Mouse (Mus musculus): ENCODE measurements around the gene Pkn3. TPM values are rescaled to one million over a fixed set of nuclear protein-coding genes. Genes with fewer than 3 reads are reported as not detected.

Gene Pkn3
- polyA plus RNA-seq (2015; fragmentation: Illumina TruSeq; extraction: RNeasy Lipid Tissue Mini Kit (QIAGEN cat#74804); ENCODE audit: low read depth, low replicate concordance) = 1.4 TPM

DNA sequence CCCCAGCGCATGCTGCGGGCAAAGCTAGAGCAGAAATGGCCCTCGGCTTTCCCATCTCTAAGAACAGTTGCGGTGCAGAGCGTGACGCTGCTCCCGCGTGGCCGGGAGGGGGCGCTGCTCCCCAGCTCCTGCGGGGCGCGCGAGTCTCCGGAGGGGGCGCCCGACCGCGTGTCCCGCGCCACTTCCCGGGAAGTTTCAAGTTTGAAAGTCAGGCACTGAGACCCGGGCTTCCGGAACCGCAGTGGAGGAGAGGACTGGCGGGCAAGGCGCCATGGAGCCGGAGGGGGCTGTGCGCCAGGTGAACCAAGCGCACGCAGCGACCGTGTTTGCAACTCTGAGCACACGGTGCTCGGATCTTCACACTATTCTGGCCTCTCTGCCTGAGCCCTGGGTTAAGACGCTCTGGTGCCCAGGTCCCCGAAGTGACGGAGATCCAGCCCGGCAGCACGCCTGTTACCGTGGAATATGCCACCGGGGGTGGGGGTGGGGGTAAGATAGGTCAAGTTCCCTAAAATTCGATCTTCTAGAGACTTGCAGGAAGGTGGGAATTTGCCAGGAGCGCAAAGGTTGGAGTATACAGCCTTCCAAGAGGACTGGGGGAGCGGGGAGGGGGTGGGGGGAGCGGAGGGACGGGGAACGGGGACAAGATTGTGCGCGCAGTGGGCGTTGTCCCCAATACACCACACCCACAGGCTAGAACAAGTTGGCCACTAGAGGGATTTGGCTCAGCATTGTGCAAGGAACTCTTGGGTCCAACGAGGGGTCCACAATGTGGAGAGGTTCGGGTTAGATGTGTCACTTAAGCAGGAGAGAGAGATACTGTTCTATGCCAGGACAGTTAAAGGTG, at the start of gene Pkn3:
Gene Pkn3, plus strand, starts transcription at position 183 of the 847 bp plus-strand sequence.

DNA sequence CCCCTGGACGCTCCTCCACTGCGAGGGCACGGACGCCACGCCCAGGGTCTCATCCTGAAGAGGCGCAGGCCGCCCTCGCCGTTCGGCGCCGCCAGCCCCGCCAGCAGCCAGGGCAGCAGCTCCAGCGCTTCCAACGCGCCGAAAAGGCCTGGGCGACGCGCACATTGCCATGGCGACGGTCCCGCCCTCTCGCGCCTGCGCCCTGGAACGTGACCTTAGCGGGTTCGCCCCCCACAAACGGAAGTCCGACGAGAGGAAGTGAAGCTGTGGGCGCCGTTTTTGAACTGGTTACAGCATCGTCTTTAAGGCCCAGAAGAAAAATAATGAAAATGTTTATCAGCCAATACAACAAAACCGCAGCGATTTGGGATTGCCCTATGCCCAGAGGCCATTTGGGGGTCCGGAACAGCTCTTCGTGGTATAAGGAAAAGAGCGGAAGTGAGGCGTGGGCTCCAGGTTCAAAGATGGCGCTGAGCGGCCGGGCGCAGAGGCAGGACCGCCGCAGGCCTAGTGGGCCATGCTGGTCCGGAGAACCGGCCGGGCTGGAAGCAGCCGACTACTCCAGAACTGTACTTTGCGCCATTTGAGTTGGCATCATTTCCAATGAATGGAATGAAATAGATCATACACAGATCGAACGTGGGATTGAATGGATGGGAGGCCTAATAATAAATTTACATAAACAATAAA, 28.6 kb upstream of the Pkn3 start, which contains the start of gene Wdr34:
Gene Wdr34, minus strand, starts transcription at position 183 of the 690 bp plus-strand sequence.

DNA sequence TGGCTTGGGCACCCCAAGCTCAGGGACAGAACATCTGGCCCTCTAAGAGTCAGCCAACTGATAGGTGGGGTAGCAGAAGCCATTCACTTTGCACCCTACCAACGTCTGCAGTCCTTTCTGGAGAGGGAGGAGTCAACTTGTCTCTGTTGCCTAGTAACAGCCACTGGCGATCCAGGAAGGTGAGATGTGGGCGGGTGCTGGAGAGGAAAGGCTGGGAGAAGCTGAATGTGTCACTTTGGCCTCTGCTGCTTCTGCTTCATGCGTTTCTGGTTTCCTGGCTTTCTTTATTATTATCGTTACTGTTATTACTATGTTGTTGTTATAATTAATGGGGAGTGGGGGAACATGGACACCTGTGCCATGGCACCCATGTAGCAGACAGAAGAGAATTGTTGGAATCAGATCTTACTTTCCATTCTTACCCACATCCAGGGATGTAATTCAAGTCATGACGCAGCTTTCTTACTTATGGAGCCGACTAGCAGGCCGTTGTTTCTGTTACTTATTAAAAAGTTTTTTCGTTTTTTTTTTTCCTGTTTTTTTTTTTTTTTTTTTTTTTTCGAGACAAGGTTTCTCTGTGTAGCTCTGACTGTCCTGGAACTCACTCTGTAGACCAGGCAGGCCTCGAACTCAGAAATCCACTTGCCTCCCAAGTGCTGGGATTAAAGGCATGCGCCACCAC, 20.1 kb upstream of the Pkn3 start, which contains the start of gene Set:
Gene Set, plus strand, starts transcription at position 156 of the 682 bp plus-strand sequence.

DNA sequence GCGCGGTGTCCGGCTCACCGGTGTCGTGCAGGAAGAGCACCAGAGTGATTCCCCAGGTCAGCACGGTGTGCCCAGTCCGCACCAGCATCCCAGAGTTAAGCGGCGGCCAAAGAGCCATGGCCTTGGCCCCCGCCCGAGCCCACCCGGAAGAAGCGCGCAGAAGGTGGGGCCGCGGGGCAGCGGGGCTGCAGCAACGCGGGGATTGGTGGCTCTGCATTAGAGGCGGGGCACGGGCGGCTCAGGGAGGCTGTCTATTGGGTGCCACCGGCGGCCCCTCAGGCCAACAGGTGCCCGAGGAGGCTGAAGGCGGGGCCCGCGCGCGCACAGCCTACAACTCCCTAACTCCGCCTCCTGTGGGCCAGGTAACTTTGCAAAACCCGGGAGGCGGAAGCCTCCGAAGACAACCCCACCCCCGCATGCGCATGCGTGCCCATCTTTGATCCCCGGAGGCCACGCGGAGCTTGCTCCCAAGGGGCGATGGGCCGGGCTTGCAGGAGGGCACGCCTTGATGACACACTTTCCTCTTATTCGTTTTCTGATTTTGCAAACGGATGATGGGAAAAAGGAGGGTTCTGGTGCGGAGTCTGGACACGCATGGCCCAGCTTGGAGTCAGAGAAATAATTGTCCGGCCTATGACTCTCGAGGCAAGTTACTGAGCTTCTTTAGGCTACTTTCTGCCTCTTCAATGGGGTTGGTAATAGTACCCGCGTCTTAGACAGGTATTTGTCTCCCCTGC, 16.2 kb downstream of the Pkn3 start, which contains the start of gene Zdhhc12:
Gene Zdhhc12, minus strand, starts transcription at position 178 of the 737 bp plus-strand sequence.

DNA sequence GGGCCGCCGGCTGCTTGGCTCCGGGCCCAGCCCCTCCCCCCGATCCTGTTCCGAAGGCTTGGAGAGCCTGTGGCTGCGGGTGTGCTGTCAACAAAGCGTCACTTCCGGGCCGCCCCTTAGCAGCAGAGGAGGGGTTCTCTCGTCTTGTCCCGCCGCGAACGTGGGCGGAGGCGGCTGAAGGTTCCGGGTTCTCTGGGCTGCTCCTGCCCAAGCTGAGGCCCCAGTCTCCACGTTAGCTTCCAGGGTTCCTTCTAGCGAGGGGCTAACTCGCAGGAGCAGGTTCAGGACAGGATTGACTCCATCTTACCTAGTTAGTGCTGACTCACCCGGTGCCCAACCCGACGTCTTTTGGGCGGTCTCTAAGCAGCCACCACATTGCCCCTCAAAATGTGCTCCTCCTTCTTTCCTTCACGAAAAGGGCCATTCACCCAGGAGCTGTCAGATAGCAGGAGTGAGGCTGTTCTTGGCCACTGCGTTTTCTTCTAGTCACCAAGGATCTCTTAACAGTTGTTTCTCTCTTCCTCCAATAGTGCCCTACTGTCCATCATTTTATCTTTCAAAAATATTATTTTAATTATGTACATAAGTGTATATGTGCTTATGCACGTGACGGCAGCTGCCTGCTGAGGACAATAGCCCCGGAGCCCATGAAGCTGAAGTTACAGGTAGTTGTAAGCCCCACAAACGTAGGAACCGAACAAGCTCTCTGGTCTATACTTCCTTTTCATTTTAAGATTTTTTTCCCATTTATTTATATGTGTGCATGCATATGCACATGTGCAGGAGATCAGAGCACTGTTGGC, 47.2 kb downstream of the Pkn3 start, which contains the start of gene Zer1:
Gene Zer1, minus strand, starts transcription at position 114 of the 803 bp plus-strand sequence.

DNA sequence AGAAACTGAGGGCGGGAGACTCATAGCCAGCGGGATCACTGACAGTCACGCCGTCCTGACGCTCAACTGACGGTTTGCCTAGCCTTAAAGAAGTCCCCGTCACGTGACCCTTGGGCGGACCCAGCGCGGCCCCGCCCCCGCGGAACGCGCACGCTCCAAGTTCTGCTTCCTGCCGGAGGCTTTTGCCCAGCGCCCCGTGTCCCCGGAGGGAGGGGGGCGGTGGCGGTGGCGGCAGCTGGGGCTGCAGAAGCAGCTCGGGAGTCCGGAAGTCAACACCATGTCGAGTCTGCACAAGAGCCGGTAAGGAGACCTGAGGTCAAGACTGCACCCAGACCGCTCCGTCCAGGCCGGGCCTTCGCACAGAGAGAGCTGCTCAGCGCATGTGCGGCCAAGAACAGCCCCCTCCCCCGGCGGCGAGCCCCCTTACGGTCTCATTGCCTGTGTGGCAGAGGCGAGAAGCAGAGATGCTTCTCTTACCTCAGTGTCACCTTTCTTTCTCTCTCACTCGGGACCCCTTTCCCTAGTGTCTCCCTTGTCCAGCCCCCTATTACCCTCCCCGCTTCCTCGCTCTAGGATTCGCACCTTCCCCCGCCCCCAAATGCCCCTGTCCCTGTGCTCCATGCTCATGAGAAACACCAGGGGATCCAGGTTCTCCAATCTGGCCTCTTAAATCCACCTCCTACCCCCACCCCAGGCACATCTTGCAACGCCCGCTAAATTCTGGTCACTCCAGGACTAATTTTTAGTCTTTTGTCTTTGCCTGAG, 56.3 kb downstream of the Pkn3 start, which contains the start of gene Tbc1d13:
Gene Tbc1d13, plus strand, starts transcription at position 134 of the 765 bp plus-strand sequence.

Other genes starting within 250 kb of the Pkn3 start
- gene Cercam, start 208.5 kb upstream of the Pkn3 start, polyA plus RNA-seq (2015; fragmentation: Illumina TruSeq; extraction: RNeasy Lipid Tissue Mini Kit (QIAGEN cat#74804); ENCODE audit: low read depth, low replicate concordance) = 10.6 TPM
- gene Odf2, start 188.5 kb upstream of the Pkn3 start, polyA plus RNA-seq (2015; fragmentation: Illumina TruSeq; extraction: RNeasy Lipid Tissue Mini Kit (QIAGEN cat#74804); ENCODE audit: low read depth, low replicate concordance) = 74.7 TPM
- 46.6 TPM for gene Gle1, start 142.3 kb upstream of the Pkn3 start, polyA plus RNA-seq (2015; fragmentation: Illumina TruSeq; extraction: RNeasy Lipid Tissue Mini Kit (QIAGEN cat#74804); ENCODE audit: low read depth, low replicate concordance)
- gene Sptan1, start 112.1 kb upstream of the Pkn3 start, polyA plus RNA-seq (2015; fragmentation: Illumina TruSeq; extraction: RNeasy Lipid Tissue Mini Kit (QIAGEN cat#74804); ENCODE audit: low read depth, low replicate concordance) = 440 TPM
- 38.2 TPM for gene Wdr34, start 28.8 kb upstream of the Pkn3 start, polyA plus RNA-seq (2015; fragmentation: Illumina TruSeq; extraction: RNeasy Lipid Tissue Mini Kit (QIAGEN cat#74804); ENCODE audit: low read depth, low replicate concordance)
- 242 TPM for gene Set, start 20.3 kb upstream of the Pkn3 start, polyA plus RNA-seq (2015; fragmentation: Illumina TruSeq; extraction: RNeasy Lipid Tissue Mini Kit (QIAGEN cat#74804); ENCODE audit: low read depth, low replicate concordance)
- 7.5 TPM for gene Zdhhc12, start 16.0 kb downstream of the Pkn3 start, polyA plus RNA-seq (2015; fragmentation: Illumina TruSeq; extraction: RNeasy Lipid Tissue Mini Kit (QIAGEN cat#74804); ENCODE audit: low read depth, low replicate concordance)
- 100 TPM for gene Zer1, start 46.9 kb downstream of the Pkn3 start, polyA plus RNA-seq (2015; fragmentation: Illumina TruSeq; extraction: RNeasy Lipid Tissue Mini Kit (QIAGEN cat#74804); ENCODE audit: low read depth, low replicate concordance)
- gene Tbc1d13, start 56.1 kb downstream of the Pkn3 start, polyA plus RNA-seq (2015; fragmentation: Illumina TruSeq; extraction: RNeasy Lipid Tissue Mini Kit (QIAGEN cat#74804); ENCODE audit: low read depth, low replicate concordance) = 34.8 TPM
- 23.6 TPM for gene Endog, start 93.8 kb downstream of the Pkn3 start, polyA plus RNA-seq (2015; fragmentation: Illumina TruSeq; extraction: RNeasy Lipid Tissue Mini Kit (QIAGEN cat#74804); ENCODE audit: low read depth, low replicate concordance)
- gene Spout1, start 100.8 kb downstream of the Pkn3 start, polyA plus RNA-seq (2015; fragmentation: Illumina TruSeq; extraction: RNeasy Lipid Tissue Mini Kit (QIAGEN cat#74804); ENCODE audit: low read depth, low replicate concordance) = 42.4 TPM
- gene Kyat1, start 128.2 kb downstream of the Pkn3 start, polyA plus RNA-seq (2015; fragmentation: Illumina TruSeq; extraction: RNeasy Lipid Tissue Mini Kit (QIAGEN cat#74804); ENCODE audit: low read depth, low replicate concordance) = 15.7 TPM
- gene Lrrc8a, start 160.0 kb downstream of the Pkn3 start, polyA plus RNA-seq (2015; fragmentation: Illumina TruSeq; extraction: RNeasy Lipid Tissue Mini Kit (QIAGEN cat#74804); ENCODE audit: low read depth, low replicate concordance) = 21.0 TPM
- 4.9 TPM for gene Gm28035, start 162.9 kb downstream of the Pkn3 start, polyA plus RNA-seq (2015; fragmentation: Illumina TruSeq; extraction: RNeasy Lipid Tissue Mini Kit (QIAGEN cat#74804); ENCODE audit: low read depth, low replicate concordance)
- 26.0 TPM for gene Phyhd1, start 188.5 kb downstream of the Pkn3 start, polyA plus RNA-seq (2015; fragmentation: Illumina TruSeq; extraction: RNeasy Lipid Tissue Mini Kit (QIAGEN cat#74804); ENCODE audit: low read depth, low replicate concordance)
- not detected for gene Gm28038, start 203.4 kb downstream of the Pkn3 start, polyA plus RNA-seq (2015; fragmentation: Illumina TruSeq; extraction: RNeasy Lipid Tissue Mini Kit (QIAGEN cat#74804); ENCODE audit: low read depth, low replicate concordance)
- gene Dolk, start 208.7 kb downstream of the Pkn3 start, polyA plus RNA-seq (2015; fragmentation: Illumina TruSeq; extraction: RNeasy Lipid Tissue Mini Kit (QIAGEN cat#74804); ENCODE audit: low read depth, low replicate concordance) = 21.6 TPM
- gene Nup188, start 208.7 kb downstream of the Pkn3 start, polyA plus RNA-seq (2015; fragmentation: Illumina TruSeq; extraction: RNeasy Lipid Tissue Mini Kit (QIAGEN cat#74804); ENCODE audit: low read depth, low replicate concordance) = 8.6 TPM